Mouse (Mus musculus) myocyte (in vitro differentiated cells): ENCODE data around the gene Aen. TPM values are rescaled to one million over a fixed set of nuclear protein-coding genes. Genes with fewer than 3 reads are reported as not detected.

Source experiments
- H3K27me3 ChIP-seq: one replicate; pipeline ENCODE4 v1.6.1; 2011; ENCODE audit not compliant: control insufficient read depth, insufficient read depth, insufficient read length
- H3K36me3 ChIP-seq: one replicate; pipeline ENCODE4 v1.6.1; 2011; ENCODE audit not compliant: control insufficient read depth, insufficient read depth
- H3K4me2 ChIP-seq: one replicate; pipeline ENCODE4 v1.6.1; 2011; ENCODE audit warnings: low read depth, control low read depth
- H3K4me3 ChIP-seq: one replicate; pipeline ENCODE4 v1.5.1; 2011; ENCODE audit warnings: mild to moderate bottlenecking, control low read depth, moderate library complexity
- H3K79me2 ChIP-seq: one replicate; pipeline ENCODE4 v1.6.1; 2011; ENCODE audit not compliant: control insufficient read depth, insufficient read depth
- H3ac ChIP-seq: one replicate; pipeline ENCODE4 v1.6.1; 2011; ENCODE audit not compliant: control insufficient read depth, insufficient read length
- CEBPB ChIP-seq: IDR thresholded peaks from 2 replicates; pipeline ENCODE4 v1.6.1; 2011; ENCODE audit warnings: mild to moderate bottlenecking, moderate library complexity; ENCODE audit not compliant: poor library complexity, insufficient read depth, severe bottlenecking
- E2F4 ChIP-seq: IDR thresholded peaks from one replicate; pipeline ENCODE4 v1.6.1; 2011; ENCODE audit warnings: mild to moderate bottlenecking, control low read depth, moderate library complexity; ENCODE audit not compliant: insufficient read depth
- MAX ChIP-seq: IDR thresholded peaks from one replicate; pipeline ENCODE4 v1.6.1; 2011; ENCODE audit warnings: low read depth, mild to moderate bottlenecking, control low read depth
- MYOD1 ChIP-seq, 3 experiments: IDR thresholded peaks; one replicate each; pipeline ENCODE4 v1.6.1; 2011; ENCODE audit warnings: control low read depth in 2 of 3, low read depth in 2 of 3, mild to moderate bottlenecking in 2 of 3, moderate library complexity in 1 of 3; ENCODE audit not compliant: insufficient read length in 2 of 3, control insufficient read depth in 1 of 3
- MYOG ChIP-seq, 3 experiments: IDR thresholded peaks; one replicate each; pipeline ENCODE4 v1.6.1; 2011; ENCODE audit warnings: control low read depth in 2 of 3, low read depth in 2 of 3, mild to moderate bottlenecking in 2 of 3; ENCODE audit not compliant: insufficient read length in 2 of 3, control insufficient read depth in 1 of 3, insufficient read depth in 1 of 3
- POLR2A ChIP-seq: IDR thresholded peaks from one replicate; pipeline ENCODE4 v1.6.1; 2011; ENCODE audit warnings: low read depth, mild to moderate bottlenecking, control low read depth, moderate library complexity; ENCODE audit not compliant: insufficient read length
- POLR2AphosphoS2 ChIP-seq: IDR thresholded peaks from one replicate; pipeline ENCODE4 v1.6.1; 2011; ENCODE audit warnings: low read depth, control low read depth; ENCODE audit not compliant: insufficient read length
- REST ChIP-seq: IDR thresholded peaks from one replicate; pipeline ENCODE4 v1.6.1; 2011; ENCODE audit warnings: mild to moderate bottlenecking, control low read depth, moderate library complexity; ENCODE audit not compliant: insufficient read depth, insufficient read length
- SRF ChIP-seq: IDR thresholded peaks from one replicate; pipeline ENCODE4 v1.6.1; 2011; ENCODE audit warnings: low read depth; ENCODE audit not compliant: control insufficient read depth, insufficient read length
- TCF12 ChIP-seq: IDR thresholded peaks from one replicate; pipeline ENCODE4 v1.6.1; 2011; ENCODE audit warnings: mild to moderate bottlenecking, control low read depth; ENCODE audit not compliant: poor library complexity, insufficient read depth, severe bottlenecking
- TCF3 ChIP-seq: IDR thresholded peaks from one replicate; pipeline ENCODE4 v1.6.1; 2011; ENCODE audit warnings: low read depth, control low read depth; ENCODE audit not compliant: insufficient read length
- USF1 ChIP-seq: IDR thresholded peaks from one replicate; pipeline ENCODE4 v1.6.1; 2011; ENCODE audit warnings: low read depth, mild to moderate bottlenecking, control low read depth, moderate library complexity
- polyA plus RNA-seq: library from polyadenylated mRNA; unstranded; fragments of >200 nt; fragmentation: generic; extraction: Trizol; gene quantifications from one replicate; pipeline ENCODE4 v1.2.1, GENCODE M21; 2012; ENCODE audit warnings: missing spikeins

Aen gene
- polyA plus RNA-seq, 1 experiment: 52.8 TPM

DNA sequence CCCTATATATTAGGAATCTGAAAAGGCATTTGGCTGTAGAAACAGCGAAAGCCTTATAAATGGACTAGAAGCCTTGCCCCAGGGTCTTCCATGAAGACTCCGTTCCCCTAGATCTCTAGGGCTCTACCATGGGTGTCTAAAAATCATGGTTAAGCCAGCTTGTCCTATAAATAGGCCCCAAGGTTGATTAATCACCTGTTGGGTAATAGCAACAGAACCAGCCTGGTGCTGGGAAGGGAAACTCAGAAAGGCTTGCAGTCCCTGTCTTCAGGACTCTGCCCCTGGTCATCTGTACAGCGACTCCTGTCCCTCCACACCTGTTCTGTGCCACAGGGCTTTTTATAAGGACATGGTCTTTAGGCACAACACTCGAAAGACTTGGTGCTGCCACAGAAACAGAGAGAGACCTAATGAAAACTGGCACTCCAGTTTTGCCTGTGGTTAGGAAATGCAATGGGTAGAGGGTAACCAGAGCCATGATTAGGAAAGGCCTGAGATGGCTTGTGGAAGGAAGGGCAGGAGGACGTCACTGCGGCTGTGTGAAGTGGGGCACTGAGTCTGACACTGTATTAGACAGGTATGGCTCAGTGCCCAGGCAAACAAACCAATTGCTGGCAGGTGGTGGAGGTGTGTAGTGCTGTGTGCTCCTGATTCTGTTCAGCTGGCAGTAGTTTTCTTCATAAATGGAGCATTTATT is 7.7 kb downstream of the Aen start:
- H3ac ChIP-seq: no peak overlapping the region
- H3K36me3 ChIP-seq: peaks cover 17% of the 10 kb centered on the region
- TF ChIP-seq E2F4: no peak
- TF ChIP-seq POLR2A: no peak
- no peak for TF ChIP-seq TCF12
- no peak for TF ChIP-seq MAX
- no peak for TF ChIP-seq USF1
- TF ChIP-seq CEBPB: no peak
- no peak for TF ChIP-seq TCF3
- no peak for TF ChIP-seq SRF
- TF ChIP-seq POLR2AphosphoS2: no peak
- no peak for TF ChIP-seq MYOG (IDR thresholded peaks at IDR 0.05; ENCODE audit: control insufficient read depth in 1 of 3, insufficient read depth in 1 of 3, insufficient read length in 2 of 3, low read depth in 2 of 3)
- no peak for TF ChIP-seq MYOD1 (IDR thresholded peaks at IDR 0.05; ENCODE audit: control insufficient read depth in 1 of 3, insufficient read length in 2 of 3, low read depth in 2 of 3)
- no peak for TF ChIP-seq REST
- no peaks in the 10 kb centered on the region for H3K27me3 ChIP-seq
- H3K4me2 ChIP-seq: no peak overlapping the region
- no peak overlapping the region for H3K4me3 ChIP-seq
- H3K79me2 ChIP-seq: peaks cover 39% of the 10 kb centered on the region

DNA sequence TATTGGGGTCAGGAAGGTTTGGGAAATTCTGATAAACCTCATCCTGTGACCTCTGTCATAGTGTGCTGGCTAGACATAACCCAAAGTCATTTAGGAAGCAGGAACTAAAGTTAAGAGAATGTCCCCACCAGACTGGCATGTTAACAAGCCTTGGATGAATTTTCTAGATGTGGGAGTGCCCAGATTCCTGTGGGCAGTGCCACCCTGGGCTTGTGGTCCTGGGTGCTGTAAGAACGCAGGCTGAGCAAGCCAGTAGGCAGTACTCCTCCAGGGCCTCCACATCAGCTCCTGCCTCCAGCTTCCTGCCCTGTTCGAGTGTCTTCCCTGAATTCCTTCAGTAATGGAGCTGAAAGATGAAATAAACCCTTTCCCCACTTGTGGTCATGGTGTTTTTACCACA is 8.5 kb downstream of the Aen start:
- H3ac ChIP-seq: no peak overlapping the region
- H3K79me2 ChIP-seq: peaks cover 33% of the 10 kb centered on the region
- no peak for TF ChIP-seq TCF3
- no peak for TF ChIP-seq REST
- no peak for TF ChIP-seq MYOG (IDR thresholded peaks at IDR 0.05; ENCODE audit: control insufficient read depth in 1 of 3, insufficient read depth in 1 of 3, insufficient read length in 2 of 3, low read depth in 2 of 3)
- no peak for TF ChIP-seq CEBPB
- no peak for TF ChIP-seq POLR2A
- no peak for TF ChIP-seq E2F4
- TF ChIP-seq POLR2AphosphoS2: no peak
- TF ChIP-seq MYOD1 (IDR thresholded peaks at IDR 0.05; ENCODE audit: control insufficient read depth in 1 of 3, insufficient read length in 2 of 3, low read depth in 2 of 3): no peak
- TF ChIP-seq MAX: no peak
- no peak for TF ChIP-seq TCF12
- no peak for TF ChIP-seq SRF
- no peak for TF ChIP-seq USF1
- H3K36me3 ChIP-seq: peaks cover 25% of the 10 kb centered on the region
- no peaks in the 10 kb centered on the region for H3K27me3 ChIP-seq
- peak overlapping the region; percentile 4 for H3K4me2 ChIP-seq
- no peak overlapping the region for H3K4me3 ChIP-seq

DNA sequence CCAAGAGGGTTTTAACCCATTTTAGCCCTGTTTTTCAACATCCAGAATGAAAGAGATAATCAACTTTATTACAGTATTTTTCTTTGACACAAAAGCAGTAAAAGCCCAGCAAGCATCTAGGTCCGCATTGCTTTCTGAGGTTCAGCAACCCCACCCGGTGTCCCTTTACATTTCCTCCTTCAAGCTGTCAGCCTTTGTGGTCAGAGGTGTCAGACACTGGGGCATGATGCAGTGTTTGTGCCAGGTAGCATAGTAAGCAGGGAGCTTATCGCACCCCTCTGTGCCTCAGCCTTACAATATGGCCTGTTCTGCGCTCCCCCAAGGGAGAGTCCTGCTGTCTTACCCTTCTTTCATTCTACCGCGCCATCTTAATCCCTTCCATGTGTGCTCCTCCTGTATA is 13.4 kb downstream of the Aen start:
- TF ChIP-seq TCF3: no peak
- TF ChIP-seq POLR2AphosphoS2: peak; percentile 20
- Histone ChIP-seq H3K4me3 (no peak overlapping the region), H3K4me2 (no peak overlapping the region), H3ac (no peak overlapping the region), H3K79me2 (peaks cover 10% of the 10 kb centered on the region), H3K27me3 (no peaks in the 10 kb centered on the region), H3K36me3 (peaks cover 21% of the 10 kb centered on the region)

DNA sequence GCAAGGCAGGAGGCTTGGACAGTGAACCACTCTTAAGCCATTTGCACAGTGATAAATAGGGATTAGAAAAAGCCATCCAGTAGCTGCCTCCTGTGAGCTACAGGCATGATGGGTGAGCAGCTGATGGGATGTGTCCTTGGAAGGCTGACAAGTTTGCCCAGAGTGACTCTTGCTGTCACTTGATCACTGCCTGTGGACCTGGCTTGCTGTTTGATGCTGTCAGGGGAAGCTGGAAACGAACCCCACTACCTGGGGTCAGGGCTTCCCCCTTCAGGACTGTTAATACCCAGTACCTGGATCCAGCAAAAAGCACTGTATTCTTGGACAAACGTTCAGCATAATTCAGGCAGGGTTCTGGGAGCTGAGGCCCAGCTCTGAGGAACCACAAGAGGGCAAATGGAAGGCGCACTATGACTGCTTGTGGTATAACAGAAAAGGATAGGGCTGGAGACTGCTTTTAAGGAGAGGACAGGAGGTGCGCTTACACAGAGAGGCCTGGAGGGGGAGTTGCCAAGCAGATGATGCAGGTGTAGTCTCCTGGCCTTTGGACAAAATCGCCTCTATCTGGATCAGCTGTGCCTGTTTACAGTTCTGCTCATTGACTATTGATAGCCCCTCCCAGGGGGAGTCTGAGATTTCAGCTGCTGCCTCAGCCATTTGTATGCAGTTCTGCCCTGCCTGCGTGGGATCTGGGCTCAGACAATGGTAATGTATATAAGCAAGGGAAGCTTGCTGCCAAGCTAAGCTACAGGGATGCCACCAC is 14.9 kb downstream of the Aen start:
- no peaks in the 10 kb centered on the region for H3K27me3 ChIP-seq
- no peaks in the 10 kb centered on the region for H3K79me2 ChIP-seq
- H3ac ChIP-seq: no peak overlapping the region
- TF ChIP-seq MYOD1 (IDR thresholded peaks at IDR 0.05; ENCODE audit: control insufficient read depth in 1 of 3, insufficient read length in 2 of 3, low read depth in 2 of 3) (peak in 1 of 3 experiments; percentile 19), POLR2AphosphoS2 (peak; percentile 36), CEBPB (no peak)
- peaks cover 21% of the 10 kb centered on the region for H3K36me3 ChIP-seq
- no peak overlapping the region for H3K4me3 ChIP-seq
- H3K4me2 ChIP-seq: no peak overlapping the region

DNA sequence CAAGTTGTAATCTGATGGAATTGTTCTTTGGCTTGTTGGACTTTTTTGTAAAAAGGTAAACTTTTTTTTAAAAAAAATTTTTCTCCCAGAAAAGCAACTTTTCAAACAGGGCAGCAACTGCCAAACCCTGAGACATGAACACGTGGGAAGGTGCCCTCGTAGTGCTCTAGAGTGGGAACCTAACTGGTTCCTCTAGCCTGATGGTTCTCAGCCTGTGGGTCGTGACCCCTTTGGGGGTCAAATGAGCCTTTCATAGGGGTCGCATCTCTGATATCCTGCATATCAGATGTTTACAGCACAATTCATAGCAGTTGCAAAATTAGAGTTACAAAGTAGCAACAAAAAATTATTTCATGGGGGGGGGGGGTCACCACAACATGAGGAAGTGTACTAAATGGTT is 15.6 kb downstream of the Aen start:
- no peaks in the 10 kb centered on the region for H3K27me3 ChIP-seq
- H3ac ChIP-seq: no peak overlapping the region
- TF ChIP-seq POLR2AphosphoS2: no peak
- TF ChIP-seq POLR2A: no peak
- no peak for TF ChIP-seq TCF12
- no peak for TF ChIP-seq SRF
- no peak for TF ChIP-seq TCF3
- no peak for TF ChIP-seq REST
- no peak for TF ChIP-seq CEBPB
- no peak for TF ChIP-seq MAX
- no peak for TF ChIP-seq MYOD1 (IDR thresholded peaks at IDR 0.05; ENCODE audit: control insufficient read depth in 1 of 3, insufficient read length in 2 of 3, low read depth in 2 of 3)
- no peak for TF ChIP-seq MYOG (IDR thresholded peaks at IDR 0.05; ENCODE audit: control insufficient read depth in 1 of 3, insufficient read depth in 1 of 3, insufficient read length in 2 of 3, low read depth in 2 of 3)
- TF ChIP-seq USF1: no peak
- no peak for TF ChIP-seq E2F4
- peaks cover 21% of the 10 kb centered on the region for H3K36me3 ChIP-seq
- no peak overlapping the region for H3K4me2 ChIP-seq
- H3K4me3 ChIP-seq: no peak overlapping the region
- no peaks in the 10 kb centered on the region for H3K79me2 ChIP-seq
